Mouse (Mus musculus): Measurements from ENCODE around the gene Lrp1.

Gene Lrp1

DNA sequence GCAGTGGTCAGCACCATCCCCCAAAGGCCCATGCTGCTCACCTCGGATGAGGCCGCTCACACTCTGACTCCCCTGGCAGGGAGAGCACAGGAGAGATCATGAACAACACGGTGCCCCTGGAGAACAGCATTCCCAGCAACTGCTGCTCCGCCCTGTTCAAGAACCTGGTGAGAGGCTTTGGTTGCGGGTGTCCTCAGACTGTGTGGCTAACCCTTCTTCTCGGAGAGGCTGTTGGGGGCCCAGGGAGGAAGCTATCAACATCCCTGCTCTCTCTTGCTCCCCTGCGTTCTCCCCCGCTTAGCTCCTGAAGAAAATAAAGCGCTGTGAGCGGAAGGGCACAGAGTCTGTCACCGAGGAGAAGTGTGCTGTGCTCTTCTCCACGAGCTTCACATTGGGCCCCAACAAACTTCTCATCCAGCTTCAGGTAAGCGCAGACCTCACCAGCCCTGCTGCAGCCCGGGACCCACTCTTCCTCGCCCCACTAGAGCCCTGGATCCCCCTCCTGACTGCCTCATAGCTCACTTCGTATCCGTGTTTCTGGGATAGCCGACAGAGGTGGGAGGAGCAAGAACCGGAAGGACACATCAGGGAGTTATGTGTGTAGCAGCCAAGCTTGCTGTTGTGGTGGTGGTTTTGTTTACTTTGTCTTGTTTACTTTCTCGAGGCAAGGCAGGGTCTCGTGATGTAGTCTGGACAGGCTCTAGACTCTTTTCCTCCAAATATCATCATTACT lies 32.1 kb upstream of the Lrp1 start:
- no peak for DNase-seq (ENCODE audit: low spot score)

DNA sequence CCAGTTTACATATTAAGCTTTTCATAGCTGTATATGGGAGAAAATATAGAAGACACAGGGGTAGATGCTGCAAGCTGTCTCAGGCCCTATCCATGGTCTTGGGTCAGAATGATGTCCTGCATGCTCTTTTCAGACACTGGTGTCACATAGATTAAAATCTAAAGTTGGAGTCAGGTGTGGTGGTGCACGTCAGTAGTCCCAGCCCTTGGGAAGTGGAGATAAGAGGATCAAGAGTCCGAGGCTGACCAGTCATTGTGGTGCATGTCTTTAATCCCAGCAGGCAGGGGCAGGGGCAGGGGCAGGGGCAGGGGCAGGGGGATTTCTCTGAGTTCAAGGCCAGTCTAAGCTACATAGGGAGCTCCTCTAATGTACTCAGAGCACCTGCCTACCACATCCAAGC lies 24.8 kb upstream of the Lrp1 start:
- DNase-seq (ENCODE audit: low spot score), result no peak

DNA sequence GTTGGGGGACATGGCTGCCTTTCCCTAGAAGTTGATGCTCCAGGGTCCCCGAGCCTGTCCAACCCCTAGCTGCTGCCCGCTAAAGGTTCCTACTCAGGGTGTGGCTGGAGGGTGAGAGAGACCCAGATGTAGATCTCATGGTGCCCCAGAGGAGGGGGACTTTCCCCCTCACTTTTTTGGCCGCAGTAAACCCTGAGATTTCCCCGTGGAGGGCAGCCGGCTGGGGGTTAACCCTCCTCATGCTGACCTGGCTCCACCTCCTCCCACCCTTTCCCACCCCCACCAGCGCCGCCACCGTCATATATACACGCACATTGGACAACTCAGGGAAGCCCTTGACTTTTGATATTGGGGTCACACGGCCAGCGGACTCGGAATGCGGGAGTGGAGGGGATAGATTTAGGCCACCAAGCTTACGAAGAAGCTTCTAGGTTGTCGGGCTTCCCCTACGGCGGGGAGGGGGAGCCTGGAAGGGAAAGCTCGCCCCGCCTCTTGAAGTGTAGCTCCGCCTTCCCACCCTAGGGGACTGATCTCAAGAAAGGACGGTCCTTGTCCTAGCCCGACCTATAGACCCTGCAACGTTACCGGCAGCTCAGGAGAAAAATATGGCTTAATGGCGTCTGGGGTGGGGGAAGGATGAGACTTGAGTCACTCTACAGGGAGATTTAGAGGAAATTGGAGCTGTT lies 22.7 kb upstream of the Lrp1 start:
- peak; percentile 70 for DNase-seq (ENCODE audit: low spot score)

DNA sequence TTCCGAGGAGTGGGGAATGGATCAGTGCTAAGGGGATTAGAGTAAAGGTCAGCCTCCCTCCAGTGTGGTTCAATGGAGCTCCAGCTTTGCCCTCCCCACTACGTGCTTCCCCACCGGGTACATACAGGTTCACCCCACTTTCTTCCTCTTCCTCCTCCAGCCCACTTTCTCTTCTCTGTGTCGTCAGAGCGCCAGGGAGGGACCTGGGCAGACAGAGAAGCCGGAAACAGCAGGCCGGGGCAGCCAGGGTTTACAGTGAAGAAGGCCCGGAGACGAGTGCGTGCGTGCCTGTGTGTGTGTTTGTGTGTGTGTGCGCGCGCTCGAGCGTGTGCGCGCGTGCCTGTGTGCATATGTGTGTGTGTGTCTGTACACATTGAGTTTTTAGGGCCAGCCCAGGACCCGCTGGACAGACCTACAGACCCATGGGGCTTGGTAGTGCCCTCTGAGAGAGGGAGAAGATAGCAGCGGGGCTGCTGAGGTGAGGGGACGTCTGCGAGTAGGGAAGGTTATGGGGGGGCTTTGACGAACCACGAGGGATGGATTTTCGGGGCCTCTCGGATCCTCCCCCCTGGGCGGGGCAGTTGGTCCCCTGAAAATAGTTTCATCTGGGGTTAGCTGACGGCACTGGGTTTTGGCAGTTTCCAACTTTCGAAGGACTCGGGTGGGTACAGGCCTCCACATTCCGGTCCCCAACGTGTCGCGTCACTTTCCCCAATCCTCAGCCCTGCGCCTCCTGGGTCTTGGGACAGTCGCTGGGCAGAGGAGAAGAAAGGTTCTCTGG lies 22.0 kb upstream of the Lrp1 start, which contains the start of gene Stat6:
Gene Stat6 (plus strand): TSS at position 215 of the 781 bp plus-strand sequence.
- DNase-seq (ENCODE audit: low spot score), result peak; percentile 76

DNA sequence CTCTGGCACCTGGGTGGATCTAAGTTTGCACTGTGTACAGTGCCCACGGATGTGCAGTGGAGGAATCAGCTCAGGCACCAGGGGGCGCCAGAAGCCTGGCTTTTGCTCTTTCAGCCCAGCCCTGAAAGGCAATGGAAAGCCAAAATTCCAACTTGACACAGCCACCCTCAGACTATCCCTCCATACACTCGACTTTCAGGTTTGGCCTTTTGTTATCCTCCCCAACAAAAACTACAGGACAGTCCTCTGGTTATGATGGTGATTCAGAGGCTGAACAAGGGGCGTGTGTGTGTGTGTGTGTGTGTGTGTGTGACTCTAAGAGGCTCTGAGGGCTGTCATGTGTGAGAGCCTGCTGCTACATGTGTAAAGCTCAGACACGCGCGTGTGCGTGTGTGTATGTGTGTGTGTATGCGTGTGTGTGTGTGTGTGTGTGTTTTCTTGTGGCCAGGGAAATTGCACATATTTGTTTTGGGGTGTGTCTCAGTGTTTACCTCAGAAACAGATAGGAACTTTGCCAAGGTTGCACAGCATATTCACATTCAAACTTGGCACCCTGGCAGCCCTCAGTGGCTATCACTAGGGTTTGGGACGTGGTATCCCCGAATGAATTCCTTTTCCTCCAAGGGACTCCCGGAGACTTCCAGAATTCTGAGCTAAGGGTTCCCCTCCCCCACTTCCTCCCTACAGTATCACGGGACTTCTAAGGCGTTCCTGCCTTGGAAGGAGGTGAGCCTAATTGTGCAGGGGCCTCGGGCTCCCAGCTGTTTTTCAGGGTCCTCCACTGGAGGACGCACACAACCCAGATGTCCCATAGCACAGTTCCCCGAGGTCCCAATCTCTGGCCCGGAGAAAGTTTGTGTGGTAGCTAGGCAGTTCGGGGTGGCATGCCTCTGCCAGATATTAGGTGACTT lies 21.2 kb upstream of the Lrp1 start:
- DNase-seq (ENCODE audit: low spot score), result peak; percentile 80

DNA sequence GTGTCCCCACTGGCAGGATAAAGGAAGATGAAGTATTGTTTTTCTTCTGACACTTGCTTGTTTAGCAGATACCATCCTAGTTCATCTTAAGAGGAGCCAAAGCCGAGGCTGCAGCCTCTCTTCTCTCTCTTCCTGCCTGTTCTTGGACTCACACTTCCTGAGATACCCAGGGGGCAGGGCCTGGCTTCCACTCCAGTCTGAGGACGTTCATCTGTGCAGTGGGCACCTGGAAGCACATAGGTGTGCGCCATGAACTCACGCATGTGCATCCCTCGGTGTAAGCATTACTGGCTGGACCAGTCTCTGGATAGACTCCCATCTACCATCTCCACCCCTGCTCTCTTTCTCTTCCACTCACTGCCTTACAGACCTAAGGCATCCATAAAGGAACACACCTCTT lies 19.5 kb upstream of the Lrp1 start:
- no peak for DNase-seq (ENCODE audit: low spot score)

DNA sequence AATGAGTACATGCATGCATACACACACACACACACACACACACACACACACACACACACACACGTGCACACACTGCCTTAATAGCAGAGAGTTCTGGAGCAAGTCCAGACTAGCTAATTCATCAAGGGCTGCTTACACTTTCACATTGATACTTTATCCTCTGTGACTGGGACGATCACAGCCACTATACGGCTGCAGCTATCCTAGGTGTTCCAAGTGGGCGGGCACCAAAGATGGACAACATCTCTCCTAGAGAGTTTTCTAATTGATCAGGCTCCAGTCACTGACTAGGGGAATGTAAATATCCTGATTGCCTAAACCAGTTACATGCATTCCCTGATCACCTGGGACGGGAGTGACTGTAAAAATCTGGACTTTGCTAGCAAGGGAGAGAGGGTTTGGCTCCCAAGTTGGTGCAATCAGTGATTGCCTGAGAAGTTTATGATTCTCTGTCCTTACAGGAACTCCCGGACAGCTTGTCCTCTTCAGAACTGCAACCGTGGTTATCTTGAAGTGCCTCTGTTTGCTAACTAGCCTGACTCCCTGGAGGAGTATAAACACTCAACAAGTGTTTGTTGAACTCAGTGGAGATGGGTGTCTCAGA lies 11.8 kb upstream of the Lrp1 start:
- no peak for DNase-seq (ENCODE audit: low spot score)

DNA sequence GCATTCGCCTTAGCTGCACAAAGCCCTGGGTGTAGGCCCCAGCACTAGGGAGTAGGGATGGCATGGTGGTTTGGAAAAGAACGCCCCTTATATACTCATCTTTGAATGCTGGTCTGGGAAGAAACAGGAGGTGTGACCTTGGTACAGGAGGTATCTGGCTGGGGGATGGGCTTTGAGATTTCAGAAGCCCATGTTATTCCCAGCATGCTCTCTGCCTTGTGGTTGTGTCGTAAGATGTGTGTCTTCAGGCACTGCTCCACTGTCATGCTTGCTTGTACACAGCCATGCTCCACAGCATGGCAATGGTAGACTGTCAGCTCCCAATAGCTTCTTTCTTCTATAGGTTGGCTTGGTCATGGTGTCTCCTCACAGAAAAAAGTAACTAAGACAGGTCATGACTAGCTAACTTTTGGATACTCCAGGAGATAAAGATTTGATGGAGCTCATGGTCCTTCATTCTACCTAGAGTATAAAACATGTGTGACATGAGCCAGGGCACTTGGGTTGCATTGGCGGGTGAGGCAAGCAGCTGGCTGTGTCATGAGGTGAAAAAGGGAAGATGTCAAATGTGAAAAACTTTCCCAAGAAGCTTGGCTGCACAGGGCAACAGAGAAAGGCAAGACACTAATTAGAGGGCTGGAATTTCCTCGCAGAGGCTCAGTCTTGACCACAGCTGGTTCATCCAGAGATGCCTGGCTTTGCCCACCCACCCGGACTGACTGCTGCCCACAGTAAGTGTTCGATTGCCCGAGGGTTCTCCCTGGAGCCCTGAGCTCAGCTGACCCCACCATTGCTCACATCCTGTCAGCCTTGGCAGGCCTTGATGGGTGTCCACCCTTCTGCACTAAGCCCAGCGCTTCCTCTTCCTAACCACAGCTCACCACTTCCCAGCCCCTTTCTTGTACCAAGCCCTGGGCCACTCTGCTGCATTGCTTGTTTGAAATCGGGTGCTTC lies 10.6 kb upstream of the Lrp1 start:
- no peak for DNase-seq (ENCODE audit: low spot score)

DNA sequence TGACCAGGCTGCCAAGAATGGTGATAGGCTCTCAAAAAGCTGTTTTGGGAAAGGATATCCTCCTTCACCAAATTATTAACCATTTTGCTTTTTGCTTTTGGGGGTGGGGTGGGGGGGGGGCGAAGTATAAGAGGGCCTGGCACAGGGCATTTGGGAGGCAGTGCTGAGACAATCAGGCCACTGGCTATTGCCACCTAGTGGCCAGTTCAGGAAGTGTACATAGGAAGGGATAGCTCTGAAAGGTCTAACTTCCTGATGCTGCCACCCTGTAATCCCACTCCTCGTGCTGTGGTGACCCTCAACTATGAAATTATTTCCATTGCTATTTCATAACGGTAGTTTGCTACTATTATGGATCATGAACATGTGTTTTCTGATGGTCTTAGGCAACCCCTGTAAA lies 5.5 kb upstream of the Lrp1 start:
- no peak for DNase-seq (ENCODE audit: low spot score)

DNA sequence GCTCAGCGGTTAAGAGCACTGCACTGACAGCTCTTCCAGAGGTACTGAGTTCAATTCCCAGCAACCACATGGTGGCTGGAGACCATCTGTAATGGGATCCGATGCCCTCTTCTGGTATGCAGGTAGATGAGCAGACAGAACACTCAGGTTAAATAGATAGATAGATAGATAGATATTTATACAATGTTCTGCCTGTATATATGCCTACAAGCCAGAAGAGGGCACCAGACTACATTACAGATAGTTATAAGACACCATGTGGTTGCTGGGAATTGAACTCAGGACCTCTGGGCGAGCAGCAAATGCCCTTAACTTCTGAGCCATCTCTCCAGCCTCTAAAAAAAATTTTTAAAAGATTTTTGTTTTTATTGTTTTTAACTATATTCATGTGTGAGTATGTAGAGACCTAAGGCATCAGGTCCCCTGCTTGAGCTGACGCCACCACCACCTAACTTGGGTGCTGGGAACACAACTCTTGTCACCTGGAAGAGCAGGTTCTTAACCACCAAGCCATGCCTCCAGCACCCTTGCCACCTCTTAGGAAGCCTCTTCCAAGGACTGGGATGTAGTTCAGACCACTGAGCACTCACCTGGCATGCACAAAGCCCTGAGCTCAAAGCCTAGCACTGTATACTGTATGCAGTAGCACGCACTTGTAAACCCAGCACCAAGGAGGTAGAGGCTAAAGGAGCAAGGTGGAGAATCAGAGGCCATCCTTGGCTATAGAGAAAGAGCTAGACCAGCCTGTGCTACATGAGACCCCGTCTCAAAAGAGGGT lies 2.7 kb upstream of the Lrp1 start:
- DNase-seq (ENCODE audit: low spot score), result no peak

DNA sequence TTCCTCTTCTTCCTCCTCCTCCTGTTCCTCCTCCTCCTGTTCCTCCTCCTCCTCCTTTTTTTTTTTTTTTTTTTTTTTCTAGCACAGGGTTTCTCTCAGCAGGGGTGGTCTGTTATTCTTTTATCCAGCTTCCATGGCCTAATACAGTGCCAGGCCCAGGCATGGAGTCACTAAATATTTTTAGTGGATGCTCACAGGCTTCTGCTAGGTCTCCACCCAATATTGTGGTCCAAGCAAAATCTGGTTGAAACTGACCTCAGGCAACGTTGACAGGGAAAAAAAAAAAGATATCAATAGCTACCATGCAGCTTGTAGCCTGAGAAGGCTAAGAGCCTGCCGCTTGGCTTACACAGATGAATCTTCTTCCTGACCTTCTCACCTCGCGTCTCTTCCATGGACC lies 1.7 kb upstream of the Lrp1 start:
- no peak for DNase-seq (ENCODE audit: low spot score)

DNA sequence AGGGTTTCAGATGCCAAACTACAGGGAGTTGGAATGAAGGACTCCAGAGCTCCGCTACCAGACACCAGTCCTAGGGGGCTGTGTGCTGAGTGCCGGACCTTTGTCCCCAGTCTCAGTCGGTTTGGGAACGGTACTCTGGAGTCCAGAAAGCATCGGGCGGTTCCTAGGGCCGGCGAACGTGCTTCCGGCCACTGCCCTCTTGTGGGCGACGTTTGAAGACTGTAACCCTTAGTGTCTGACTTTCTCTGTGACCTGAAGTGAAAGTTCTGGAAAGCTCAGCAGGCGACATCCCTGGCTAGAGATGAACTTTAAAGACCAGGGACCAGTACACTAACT lies 1.1 kb upstream of the Lrp1 start:
- DNase-seq (ENCODE audit: low spot score), result no peak

DNA sequence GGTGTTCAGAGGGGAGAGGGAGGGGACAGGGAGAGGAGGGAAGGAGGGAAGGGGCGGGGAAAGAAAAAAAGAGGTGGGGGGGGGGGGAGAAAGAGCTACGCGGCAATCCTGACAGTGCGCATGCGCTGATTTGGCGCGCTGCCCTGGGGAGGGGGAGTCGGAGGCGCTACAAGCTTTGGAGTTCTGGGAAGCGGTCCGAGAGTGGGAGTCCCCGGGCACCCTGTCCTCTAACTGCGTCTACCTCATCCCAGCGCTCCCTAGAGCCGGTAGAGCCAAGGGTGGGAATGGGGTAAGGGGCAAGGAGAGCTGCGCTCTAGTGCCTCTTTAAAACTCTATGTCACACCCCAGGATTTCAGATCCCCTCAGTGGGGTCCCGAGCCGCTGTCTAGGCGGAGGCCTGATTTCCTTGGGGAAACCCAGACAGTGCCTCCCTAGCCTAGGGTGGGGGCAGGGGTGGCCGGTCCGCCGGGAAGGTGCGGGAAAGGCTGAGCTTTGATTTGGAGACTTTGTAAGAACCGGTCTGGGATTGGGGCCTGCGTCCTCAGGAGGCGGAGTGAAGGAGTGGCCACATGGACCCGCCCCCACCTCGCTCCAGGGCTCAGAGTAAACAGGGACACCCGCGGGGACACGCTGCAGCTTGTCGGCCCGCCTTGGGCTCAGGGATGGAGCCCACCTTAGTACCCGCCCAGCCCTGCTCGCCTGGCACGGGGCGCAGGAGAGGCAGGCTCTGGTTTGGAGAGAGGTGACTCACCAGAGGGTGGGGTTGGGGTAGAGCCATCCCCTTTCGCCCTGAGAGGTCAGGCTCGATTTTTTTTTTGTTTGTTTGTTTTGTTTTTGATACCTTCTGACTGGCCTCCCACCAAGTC lies 476 bp upstream of the Lrp1 start:
- DNase-seq (ENCODE audit: low spot score), result no peak

DNA sequence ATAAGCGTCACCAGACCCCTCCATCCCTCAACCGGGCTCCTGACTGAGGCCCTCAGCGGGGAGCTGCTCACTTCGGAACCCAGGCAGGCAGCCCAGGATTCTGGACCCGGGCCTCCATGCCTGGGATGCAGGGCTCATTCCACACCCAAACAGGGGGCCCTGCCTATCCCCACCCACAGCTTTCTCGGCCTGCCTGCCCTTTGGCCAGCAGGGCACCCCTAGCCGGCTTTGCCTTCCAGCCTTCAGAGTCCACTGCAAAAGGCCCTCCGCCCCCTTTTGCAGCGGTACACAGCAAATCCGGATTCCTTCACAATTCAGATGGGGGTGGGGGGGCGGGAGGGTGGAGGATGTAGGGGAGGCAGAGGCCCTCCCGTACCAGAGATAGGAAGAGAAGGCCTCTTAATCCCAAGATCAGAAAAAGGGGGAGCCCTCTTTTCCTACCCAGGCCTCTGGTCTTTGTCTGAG lies 975 bp downstream of the Lrp1 start:
- DNase-seq (ENCODE audit: low spot score), result no peak

DNA sequence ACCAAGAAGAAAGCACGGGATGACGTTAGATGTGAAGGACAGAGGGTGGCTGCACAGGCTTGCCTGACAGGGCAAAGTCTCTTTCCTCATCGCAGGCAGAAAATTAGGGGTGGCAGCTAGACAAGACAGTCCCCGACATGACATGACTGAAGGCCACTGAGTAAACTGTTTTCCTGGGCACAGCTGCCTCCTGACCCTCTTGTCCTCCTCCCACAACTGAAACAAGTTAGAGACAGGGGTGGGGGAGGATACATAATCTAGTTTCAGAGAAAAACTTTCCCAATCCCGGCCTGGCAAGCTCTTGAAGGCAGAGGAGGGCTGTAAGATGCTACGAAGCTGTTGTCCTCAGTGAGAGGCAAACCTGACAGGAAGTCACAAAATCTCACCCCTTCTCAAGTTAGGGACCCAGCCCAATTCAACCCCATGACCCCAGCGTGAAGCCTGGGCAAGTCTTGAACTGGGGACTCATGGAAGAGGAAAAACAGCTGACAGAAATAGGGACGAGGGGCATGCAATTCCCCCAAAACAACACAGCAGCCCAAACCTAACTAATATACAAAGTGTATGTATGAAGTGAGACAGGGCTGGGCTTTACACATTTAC lies 1.7 kb downstream of the Lrp1 start:
- no peak for DNase-seq (ENCODE audit: low spot score)

DNA sequence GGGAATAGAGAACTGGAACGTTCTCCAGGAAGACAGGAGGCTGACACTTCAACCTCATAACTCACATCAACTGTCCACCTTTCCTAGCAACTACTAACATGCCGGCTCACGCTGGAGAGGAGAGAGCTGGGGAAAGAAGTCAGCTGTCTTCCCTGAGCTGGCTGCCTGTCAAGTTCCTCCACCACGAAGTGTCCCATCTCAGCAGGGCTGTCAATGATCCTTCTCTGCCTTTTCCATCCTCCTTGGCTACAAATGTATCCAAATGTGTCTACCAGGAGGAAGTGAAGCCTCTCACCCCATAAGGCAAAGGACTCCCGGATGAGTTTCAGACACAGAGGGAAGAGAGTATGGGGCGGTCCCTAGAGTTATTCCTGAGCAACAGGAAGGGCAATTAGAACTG lies 2.8 kb downstream of the Lrp1 start:
- DNase-seq (ENCODE audit: low spot score), result no peak

DNA sequence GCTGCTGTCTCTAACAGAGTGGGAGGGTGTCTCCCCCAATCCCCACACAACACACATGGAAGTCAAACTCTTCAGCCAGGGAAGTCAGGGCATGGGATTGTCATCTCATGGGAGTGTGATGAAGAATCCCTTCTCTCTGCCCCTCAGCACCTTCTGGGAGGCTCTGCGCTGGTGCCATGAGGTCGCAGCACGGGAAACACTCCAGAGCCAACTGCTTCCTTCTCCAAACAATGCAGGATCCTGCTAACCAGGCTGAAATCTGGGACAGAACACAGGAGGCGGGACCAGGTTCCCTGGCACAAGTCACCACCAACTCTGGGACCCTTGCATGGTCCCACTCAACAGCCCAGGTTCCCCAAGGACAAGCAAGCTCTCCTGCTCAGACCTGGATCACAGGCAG lies 3.7 kb downstream of the Lrp1 start:
- no peak for DNase-seq (ENCODE audit: low spot score)

DNA sequence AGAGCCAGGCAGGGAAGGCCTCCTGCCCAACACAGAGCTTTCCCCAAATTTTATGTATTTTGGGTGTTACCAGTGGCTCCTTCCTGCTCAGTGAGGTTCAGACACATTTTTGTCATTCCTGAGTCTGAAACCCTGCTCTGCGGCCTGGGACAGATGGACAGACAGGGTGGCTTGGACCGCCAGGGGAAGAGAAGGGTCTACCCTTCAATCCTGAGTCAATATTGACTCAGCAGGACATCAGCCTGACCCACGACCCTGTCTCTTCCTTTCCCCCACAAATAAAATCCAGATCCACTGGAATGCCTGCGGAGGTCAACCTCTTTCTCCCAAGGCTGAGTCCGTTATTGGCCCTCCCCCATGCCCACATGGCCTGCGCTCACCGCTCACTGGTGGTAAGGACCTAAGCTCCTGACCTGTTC lies 4.7 kb downstream of the Lrp1 start:
- DNase-seq (ENCODE audit: low spot score), result no peak

Data from spleen, adult 12 weeks (tissue).